Mouse (Mus musculus): ENCODE measurements around the gene Prss35. TPM values are rescaled to one million over a fixed set of nuclear protein-coding genes. Genes with fewer than 3 reads are reported as not detected.

Prss35 gene
- polyA plus RNA-seq (2012; rRNA removed), result 0.04 and 0.05 TPM in 2 replicates

DNA sequence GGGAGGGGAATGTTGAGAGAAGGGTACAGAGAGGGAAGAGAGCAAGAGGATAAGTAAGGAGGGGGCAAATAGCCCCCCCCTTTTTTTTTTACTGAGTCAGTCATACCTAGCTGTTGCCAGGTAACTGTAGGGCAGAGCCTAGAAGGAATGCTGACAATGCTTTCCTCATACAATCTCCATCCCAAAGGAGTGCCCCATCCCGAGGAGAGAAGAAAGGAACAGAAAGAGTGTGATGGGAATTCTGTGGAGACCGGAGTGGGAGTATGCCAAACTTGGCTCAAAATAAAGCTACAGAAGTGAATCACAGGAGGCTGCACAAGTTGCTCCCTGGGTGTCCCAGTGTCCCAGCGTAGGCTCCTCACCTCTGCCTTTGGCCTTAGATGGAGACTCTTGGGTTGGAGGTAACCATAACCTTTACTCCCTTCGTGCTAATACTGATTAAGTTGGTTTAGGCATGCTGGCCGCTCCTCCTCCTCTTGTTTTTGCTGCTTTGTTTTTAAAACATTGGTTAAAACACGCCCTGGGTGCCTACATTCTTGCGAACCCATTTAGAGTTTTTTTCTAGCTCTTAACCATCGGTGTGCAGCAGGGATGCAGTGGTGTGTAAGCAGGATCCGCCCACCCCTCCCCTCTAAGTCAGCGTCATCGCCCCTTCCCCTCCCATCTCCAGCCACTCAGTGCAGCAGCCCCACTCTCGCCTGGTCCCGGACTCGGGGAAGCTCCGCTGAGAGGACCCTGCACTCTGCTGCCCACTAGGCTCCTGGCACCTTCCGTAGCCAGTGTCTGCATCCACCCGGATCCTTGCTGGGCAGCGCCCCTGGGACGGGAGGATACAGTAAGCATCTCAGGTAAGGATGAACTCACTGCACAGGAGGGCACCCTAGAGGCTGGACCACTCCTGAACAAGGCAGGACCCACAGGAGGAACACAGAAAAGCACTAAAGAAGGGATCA lies at the start of gene Prss35:
Gene Prss35 (plus strand): TSS at position 691 of the 953 bp plus-strand sequence.
- DNase-seq (ENCODE audit: low read depth, low spot score), result no peak
- 10% methylated on average over 19 of the region's 19 CpGs for WGBS

DNA sequence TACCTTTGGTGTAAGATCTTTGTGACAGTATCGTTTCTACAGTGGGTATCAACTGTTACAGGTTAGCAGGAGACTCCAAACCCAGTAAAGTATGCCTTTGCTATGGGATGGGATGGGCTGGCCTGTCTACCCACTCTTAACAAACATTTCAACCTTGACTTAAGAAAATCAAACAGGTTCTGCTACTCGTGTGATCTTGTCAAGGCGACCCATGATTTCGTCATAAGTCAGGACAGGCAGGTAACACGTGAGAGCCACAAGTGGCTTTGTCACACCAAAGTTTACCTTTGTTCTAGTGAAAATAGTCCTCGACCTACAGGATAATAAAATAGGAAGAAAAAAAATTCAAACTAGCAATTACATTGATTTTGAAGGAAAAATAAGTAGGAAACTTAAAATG lies 49.5 kb upstream of the Prss35 start:
- 52% methylated on average over 6 of the region's 6 CpGs for WGBS
- no peak for DNase-seq (ENCODE audit: low read depth, low spot score)

DNA sequence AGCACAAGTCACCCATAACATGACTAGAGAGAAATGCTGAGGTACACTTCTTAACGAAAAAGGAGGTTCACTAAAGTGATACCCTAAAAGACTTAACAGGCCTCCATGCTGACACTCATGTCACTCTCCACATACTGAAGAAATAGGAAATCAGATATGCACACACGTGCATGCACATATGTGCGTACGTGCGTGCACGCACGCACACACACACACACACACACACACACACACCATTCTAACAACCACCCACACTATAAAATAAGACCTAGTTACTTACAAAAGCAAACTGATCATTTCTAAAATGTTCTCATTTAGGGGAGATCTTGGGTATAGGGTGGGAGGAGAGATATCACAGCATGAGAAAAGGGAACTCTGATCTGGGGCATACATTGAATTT lies 48.8 kb upstream of the Prss35 start:
- WGBS, result 93% methylated on average over 7 of the region's 7 CpGs
- no peak for DNase-seq (ENCODE audit: low read depth, low spot score)

DNA sequence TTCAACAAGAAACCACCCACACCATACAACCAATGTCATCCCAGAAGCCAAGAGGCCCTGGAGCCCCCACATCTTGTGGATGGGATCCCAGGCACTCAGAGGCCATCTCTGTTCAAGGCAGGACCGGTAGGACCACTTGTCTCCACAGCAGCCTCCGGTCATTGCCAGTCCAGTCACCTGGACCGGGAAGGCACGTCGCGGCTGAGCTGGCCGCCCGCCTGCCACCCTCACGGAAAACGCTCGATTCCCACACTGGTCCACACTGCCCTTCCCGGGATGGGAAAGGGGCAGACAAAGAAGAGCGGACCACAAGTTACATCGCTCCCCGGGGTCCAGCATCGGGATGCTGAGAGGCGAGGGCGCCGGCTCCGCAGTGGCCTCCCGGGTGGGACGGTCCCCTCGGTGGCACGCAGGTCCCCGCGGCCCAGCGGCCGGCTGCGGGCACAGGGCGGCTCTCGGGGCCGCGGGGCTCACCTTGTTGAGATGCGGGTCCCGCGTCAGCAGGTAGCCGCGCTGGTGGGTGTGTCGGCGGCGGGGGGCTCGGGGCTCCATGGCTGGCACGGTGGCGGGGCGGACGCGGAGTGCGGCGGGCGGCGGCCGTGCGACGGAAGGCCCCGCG lies 48.1 kb upstream of the Prss35 start:
- WGBS, result 2% methylated on average over 52 of the region's 56 CpGs
- DNase-seq (ENCODE audit: low read depth, low spot score), result no peak

DNA sequence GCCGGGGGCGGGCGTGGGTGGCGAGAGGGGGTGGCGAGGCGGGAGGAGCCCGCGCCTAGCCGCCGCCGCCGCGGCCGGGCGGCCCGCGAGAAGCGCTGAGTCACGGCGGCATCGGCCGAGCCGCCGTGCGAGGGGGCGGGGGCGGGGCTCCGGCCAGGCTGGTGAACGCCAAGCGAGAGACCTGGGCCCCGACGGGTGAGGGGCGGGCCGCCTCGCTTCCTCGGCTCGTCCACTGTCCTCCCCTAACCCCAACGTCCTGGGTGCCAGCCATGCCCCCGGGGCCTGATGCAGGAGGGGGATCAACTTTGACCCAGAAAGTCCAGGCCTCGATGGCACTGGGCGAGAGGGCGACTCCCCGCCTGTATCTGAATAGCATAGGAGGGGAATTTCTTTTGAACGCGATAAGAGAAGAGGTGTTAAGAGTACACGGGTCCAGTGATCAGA lies 47.6 kb upstream of the Prss35 start, which contains the start of gene Me1:
Gene Me1 (minus strand): TSS at position 136 of the 444 bp plus-strand sequence.
- WGBS, result 2% methylated on average over 42 of the region's 46 CpGs
- no peak for DNase-seq (ENCODE audit: low read depth, low spot score)

DNA sequence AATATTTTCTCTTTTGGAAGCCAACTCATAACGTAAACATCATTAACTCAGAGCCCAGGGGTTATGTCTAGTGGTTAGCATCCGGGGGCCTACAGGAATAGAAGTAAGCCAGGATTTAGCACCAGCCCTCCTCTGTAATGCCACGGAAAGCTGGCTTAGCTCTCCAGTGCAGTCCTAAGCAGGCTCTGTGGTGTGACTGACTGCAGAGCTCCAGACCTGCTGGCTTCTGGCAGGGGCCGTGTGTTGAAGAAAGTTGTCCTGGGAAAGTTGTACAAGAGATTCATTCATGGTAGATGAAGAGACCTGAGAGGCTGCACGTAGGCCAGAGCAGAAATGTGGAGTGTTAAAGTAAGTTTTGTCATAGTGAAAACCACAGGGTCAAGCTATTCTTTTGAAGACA lies 42.2 kb upstream of the Prss35 start:
- DNase-seq (ENCODE audit: low read depth, low spot score), result no peak
- 58% methylated on average over 5 of the region's 5 CpGs for WGBS

DNA sequence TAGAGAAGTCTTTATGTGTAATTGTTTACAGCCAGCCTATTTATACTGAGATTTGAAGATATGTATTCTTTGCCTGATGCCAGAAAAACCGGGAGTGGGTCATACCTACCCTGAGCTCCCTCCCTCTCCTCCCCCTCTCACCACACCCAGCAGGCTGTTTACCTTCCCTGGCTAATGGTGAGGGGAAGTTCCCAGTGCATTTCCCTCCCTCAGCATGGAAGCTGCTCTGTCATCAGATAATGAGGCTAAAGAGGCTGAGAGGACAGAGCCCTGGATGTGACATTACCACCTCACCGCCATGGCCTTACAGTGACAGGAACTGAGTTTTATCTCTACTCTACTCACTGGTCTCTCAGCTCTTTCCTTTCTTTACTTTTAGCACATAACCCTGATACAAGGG lies 41.6 kb upstream of the Prss35 start:
- WGBS, result 22% methylated on average over 2 of the region's 2 CpGs
- no peak for DNase-seq (ENCODE audit: low read depth, low spot score)

DNA sequence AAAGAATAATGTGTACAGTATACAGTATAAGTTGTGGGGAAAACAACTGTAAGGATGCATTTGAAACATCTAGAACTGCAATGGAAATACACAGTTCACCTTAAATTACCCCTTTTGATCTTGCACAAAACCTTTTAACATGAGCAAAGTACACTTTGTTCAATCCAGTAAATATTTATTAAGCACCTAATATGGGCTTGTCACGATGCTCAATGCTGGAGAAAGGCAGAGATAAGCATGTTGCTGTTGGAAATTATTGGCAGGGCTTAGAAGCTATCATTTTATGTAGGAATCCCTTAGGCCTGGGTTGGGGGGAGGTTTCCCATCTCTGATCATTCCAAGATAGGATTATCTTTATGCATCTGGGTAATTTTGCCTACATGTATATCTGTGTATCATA lies 36.0 kb upstream of the Prss35 start:
- DNase-seq (ENCODE audit: low read depth, low spot score), result no peak
- 57% methylated on average over 1 of the region's 1 CpGs for WGBS

DNA sequence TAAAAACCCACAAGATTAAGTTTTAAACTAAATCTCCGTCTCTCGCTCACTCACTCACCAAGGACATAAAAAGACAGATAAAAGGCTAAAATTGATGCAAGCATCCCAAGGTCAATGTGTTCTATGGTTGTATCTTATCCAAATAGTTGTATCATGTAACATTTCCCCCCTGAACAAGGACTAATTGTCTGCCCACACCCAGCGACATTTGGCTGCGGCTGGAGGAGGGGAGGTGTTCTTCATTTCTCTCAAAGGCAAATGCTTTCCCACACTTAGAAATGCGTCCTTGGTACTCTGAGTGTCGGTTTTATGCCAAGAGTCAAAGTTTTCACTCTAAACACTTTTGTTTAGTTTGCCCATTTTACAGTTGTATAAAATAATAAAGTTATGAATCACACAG lies 34.5 kb upstream of the Prss35 start:
- WGBS, result 26% methylated on average over 6 of the region's 6 CpGs
- no peak for DNase-seq (ENCODE audit: low read depth, low spot score)

DNA sequence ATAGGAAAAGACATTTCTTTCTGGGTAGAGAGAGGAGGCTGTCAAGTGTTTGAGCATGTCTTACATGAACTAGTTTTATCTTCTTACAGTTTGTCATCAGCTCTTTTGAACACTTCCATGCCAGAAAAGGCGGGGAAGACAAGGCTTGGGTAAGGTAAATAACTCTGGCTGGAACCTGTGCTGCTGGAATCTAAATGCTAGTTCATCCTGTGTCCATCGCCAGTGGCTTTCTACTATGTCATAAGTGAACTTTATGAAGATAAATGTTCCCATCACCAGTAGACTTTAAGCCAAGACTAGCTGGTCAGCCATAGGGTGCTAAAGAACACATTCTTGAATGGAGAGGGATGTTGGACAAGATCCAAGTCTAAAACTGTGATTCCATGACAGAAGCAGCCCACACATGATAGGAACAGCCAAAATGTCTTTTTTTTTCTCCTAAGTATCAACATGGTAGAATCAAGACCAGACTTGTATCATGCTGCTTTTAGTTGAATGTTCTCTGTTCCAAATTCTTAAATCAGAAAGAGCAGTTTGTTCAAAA lies 33.3 kb upstream of the Prss35 start:
- WGBS, result 66% methylated on average over 2 of the region's 2 CpGs
- no peak for DNase-seq (ENCODE audit: low read depth, low spot score)

DNA sequence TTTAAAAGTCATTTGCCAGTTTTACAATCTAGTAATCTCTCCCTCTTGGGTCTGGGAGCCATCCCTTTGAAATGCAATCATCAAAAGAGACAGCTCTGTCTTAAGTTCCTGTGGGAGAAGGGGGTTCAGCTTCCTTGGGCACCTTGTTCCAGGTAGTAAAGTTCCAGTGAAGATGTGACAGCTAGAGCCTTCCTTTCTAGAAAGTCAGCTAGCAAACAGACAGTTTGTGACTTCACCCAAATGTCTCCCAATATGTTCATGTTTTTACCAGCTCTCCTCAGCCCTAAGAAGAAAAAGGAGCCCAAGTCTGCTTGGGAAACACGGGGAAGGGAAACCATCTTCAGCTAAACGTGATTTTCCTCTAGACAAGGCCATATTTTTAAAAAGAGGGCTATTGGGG lies 30.8 kb upstream of the Prss35 start:
- WGBS, result 70% methylated on average over 2 of the region's 2 CpGs
- no peak for DNase-seq (ENCODE audit: low read depth, low spot score)

DNA sequence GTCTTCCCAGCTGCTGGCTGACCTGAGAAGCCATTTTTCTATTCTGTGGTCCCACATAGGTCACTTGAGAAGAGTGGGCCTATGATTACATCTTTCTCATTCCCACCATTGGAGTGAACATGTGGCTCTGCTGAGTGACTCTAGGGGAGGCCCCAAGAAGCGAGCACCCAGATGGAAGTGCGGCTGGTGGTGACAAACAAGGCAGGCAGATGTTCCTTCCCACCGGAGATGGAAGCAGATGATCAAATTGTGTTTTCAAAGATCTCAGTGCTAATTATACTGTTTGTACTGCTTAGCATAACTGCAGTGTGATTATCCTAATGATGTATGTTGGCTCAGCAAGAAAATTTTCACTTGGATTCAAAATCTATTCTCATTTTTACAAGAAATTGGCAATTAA lies 29.4 kb upstream of the Prss35 start:
- no peak for DNase-seq (ENCODE audit: low read depth, low spot score)
- WGBS, result 93% methylated on average over 3 of the region's 3 CpGs

DNA sequence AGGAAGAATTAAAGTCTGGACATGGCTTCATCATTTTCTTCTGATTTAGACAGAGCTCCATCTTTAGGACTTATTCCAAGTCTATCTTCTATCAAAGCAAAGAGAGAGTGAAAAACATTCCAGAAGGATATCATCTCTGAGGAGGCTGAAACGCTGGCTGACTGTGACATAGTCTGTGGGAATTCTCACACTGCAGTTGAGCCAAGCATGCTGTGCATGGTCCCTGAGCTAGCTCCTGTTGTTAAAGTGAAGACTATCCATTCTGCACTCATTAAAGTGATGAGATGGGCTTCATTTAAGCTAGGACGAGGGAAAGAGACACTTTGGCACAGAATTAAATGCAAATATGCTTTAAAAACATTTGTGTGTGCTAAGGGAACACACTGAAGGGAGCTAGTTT lies 26.9 kb upstream of the Prss35 start:
- DNase-seq (ENCODE audit: low read depth, low spot score), result no peak
- WGBS, result 34% methylated on average over 2 of the region's 2 CpGs

DNA sequence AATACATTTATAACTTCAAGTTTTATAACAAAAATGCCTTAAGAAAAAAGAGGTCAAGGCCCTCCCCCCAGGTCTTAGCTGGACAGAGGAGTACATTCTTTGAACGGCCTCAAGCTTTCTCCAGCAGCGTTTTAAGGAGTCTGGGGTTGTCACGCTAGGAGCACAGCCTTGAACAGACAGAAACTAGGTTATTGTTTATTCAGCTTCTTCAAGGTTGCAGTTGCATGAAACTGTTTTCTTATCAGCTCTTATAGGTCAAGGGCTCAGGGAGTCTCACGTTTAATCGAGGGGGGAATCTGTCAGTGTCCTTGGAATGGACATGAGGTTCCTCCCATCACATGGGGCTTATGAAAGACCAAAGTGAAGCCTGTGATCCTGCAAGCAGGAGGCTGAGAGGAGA lies 26.3 kb upstream of the Prss35 start:
- WGBS, result 50% methylated on average over 5 of the region's 5 CpGs
- DNase-seq (ENCODE audit: low read depth, low spot score), result no peak

DNA sequence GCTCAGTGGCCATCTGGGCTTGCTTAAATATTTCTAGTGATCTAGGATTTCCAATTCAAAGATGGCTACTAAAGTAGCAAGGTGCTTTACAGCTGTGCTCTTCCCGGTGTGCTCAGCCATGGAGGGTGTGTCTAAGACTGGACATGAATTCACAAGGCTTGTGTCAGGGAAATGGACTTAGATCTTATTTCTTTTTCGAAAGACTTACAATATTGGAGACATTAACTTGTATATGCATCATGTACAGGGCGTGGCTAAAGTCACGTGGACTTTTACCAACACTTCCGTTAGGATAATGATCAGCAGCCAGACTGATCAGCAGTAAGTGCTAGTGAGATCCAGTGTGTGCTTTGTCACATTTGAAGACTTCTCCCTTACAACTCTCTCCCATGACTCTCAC lies 23.2 kb upstream of the Prss35 start:
- WGBS, result 51% methylated on average over 5 of the region's 5 CpGs

DNA sequence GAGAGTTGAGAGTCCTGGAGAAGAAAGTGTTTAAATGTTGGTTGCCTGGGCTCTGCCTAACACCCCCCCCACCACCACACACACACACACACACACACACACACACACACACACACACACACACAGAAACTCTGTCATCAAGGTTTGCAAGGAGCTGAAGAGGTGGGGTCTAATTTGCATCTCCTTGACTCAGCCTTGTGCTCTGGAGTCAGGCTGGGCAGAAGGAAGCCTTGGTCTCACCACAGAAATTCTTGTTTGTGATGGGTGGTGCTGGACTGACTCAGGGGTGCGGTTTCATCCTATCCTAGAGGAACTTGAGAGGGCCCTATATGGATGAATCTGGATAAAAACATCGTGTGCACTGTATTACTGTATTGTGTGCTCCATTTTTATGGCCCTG lies 22.7 kb upstream of the Prss35 start:
- WGBS, result 52% methylated on average over 2 of the region's 2 CpGs
- DNase-seq (ENCODE audit: low read depth, low spot score), result no peak

More for the DNA sequence above, 23.2 kb upstream of the Prss35 start:
- no peak for DNase-seq (ENCODE audit: low read depth, low spot score)

DNA sequence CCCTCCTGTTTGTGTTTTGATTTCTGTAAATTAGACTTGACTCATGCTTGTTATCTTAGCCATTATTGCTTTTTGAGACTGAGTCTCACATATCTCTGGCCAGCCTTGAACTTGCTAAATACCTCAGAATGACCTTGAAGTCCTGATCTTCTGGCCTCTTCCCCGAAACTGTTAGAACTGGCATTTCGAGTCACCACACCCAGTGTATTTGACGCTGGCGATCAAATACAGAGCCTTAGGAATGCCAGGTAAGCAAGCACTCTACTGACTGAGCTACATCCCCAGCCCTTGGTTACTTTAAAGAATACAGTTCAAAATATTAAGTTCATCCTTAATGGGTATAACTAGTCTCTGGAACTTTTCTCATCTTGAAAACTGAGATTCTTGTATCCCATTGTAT lies 18.4 kb upstream of the Prss35 start:
- DNase-seq (ENCODE audit: low read depth, low spot score), result no peak
- 38% methylated on average over 4 of the region's 4 CpGs for WGBS

DNA sequence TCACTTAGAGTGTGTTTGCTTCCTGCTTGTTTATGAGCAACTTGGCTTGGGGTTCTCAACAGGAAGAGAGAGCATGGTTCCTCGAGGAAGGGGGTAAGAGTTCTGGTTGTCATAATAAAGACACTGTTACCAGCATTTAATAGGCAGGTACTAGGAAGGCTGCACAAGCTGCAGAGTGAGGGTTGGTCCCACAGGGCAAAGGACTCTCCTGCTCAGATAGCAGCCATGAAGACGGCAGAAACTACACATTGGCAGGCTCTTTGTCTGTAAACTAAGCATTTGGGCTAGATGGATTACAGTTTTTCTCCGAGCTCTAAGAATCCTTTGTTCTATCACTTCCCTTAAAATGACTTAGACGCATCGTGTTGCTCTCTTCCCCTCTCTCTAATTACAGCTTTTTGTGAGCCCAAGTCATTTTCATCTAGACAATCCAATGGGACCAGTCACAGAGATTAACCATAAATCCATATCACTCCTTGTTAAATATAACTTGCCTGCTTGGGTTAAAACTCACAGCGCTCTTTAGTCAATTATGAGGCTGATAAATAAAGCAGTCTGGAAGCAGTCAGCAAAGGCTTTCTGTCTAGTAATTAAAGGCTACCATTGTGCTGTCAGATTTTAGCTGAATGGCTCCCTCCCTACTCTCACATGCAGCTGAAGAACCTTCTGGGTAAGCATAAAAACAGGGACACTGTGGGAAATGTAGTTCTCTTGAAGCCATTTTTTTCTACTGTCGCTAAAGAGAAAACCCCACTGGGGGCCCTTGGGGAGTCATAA lies 17.7 kb upstream of the Prss35 start:
- DNase-seq (ENCODE audit: low read depth, low spot score), result no peak
- 50% methylated on average over 7 of the region's 7 CpGs for WGBS

DNA sequence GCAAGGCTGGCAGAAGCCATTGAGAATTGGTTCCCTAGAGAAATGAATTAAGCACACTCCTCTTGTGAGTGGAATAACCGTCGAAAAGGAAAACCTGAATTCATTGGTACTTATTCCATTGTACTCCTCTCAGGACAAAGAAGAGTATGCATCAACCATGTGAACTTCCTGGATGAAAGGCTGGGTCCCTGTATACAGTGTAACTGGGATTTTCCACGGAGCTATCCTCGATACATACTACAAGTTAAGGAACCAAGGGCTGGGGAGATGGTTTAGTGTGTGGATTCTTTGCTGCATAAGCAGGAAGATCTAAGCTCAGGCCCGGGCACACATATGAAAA lies 17.1 kb upstream of the Prss35 start:
- DNase-seq (ENCODE audit: low read depth, low spot score), result no peak

DNA sequence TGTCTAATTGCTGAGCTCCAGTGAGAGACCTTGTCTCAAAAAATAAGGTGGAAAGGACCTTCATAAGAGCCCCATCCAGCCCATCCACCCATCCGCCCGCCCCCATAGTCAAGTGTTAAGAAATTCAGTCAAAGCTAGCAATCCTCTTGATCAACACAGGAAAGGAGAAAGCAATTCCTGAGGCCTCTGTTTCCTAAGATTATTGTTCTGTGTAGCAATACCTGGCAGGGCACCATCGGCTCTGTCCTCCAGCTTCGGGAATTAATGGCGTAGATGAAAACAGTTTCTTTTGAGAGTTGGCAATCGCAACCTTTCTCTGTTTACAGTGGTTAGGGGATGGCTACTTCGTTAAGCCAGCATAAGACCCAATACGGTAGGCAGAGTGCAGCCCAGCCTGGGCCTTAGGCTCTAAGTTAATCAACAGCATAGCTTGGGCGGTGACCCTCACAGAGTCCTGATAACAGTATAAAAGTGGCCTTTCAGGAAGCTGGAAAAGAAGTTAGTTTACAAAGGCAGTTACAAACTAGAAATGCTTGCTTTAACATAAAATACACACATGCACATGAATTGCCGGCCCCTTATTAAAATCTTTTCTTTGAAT lies 15.1 kb upstream of the Prss35 start:
- no peak for DNase-seq (ENCODE audit: low read depth, low spot score)
- WGBS, result 41% methylated on average over 10 of the region's 10 CpGs

More for the DNA sequence above, 17.1 kb upstream of the Prss35 start:
- 92% methylated on average over 5 of the region's 5 CpGs for WGBS

Data from large intestine, adult 2 months (tissue).